Mouse (Mus musculus): ENCODE results near the gene Zmynd8. TPM values are rescaled to one million over a fixed set of nuclear protein-coding genes. Genes with fewer than 3 reads are reported as not detected.

The Zmynd8 gene
- polyA plus RNA-seq, 1 experiment from 2014 or later: 45.3 TPM

DNA sequence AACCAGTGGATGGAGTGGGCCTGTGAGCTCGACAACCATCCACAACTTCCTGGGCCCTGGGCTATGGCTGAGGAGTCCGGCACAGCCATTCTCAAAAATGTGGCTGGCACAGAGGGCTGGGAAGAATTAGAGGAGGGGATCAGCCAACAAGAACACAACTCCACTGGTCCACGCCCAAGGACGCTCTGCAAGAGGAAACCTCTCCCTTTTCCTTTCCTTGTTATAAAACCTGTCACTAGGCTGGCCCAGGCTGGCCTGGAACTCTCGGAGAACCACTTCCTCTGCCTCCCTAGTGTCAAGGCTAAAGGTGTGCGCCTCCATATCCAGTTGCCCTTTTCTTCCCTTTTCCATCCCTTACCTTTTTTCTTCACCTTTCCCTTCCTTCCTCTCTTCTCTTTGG lies 55.5 kb downstream of the Zmynd8 start:
- Histone ChIP-seq H3K36me3 (ENCODE audit: control insufficient read depth, insufficient read depth, low read length) (peaks cover 15% of the 10 kb centered on the region; the same call in 1 of the 2 replicates), H3K4me3 (replicated peaks; ENCODE audit: low read length) (no peak overlapping the region), H3K4me2 (ENCODE audit: low read depth, low read length) (no peak overlapping the region), H3K27ac (ENCODE audit: low read length) (no peak overlapping the region), H3K9ac (ENCODE audit: low read length) (no peak overlapping the region), H3K9me3 (replicated peaks; ENCODE audit: control insufficient read depth, low read length) (no peaks in the 10 kb centered on the region), H3K27me3 (ENCODE audit: control insufficient read depth, insufficient read depth, low read length) (no peaks in the 10 kb centered on the region), H3K4me1 (ENCODE audit: control insufficient read depth, insufficient read depth, low read length) (peaks cover 9% of the 10 kb centered on the region)
- 89% methylated on average over 6 of the region's 6 CpGs for WGBS
- ATAC-seq (ENCODE audit: insufficient read depth, low FRiP score): no peak

- Histone ChIP-seq H3K27me3 (ENCODE audit: control insufficient read depth, insufficient read depth, low read length) (no peaks in the 10 kb centered on the region), H3K4me1 (ENCODE audit: control insufficient read depth, insufficient read depth, low read length) (peaks cover 7% of the 10 kb centered on the region; the same call in 1 of the 2 replicates), H3K36me3 (ENCODE audit: control insufficient read depth, insufficient read depth, low read length) (peaks cover 22% of the 10 kb centered on the region; the same call in 1 of the 2 replicates), H3K9me3 (replicated peaks; ENCODE audit: control insufficient read depth, low read length) (no peaks in the 10 kb centered on the region), H3K4me3 (replicated peaks; ENCODE audit: low read length) (no peak overlapping the region), H3K9ac (ENCODE audit: low read length) (no peak overlapping the region), H3K4me2 (ENCODE audit: low read depth, low read length) (no peak overlapping the region), H3K27ac (ENCODE audit: low read length) (peak overlapping the region; percentile 39; the same call in 1 of the 2 replicates)
- WGBS: 95% methylated on average over 10 of the region's 10 CpGs
- ATAC-seq (ENCODE audit: insufficient read depth, low FRiP score): no peak
Measured at GRCm38 (mm10) chr2:165842241-165842640, 56.6 kb downstream of the Zmynd8 start.

- 74% methylated on average over 6 of the region's 6 CpGs for WGBS
- peak; percentile 35; the same call in 1 of the 2 replicates for ATAC-seq (ENCODE audit: insufficient read depth, low FRiP score)
Measured at GRCm38 (mm10) chr2:165841805-165842204, 57.0 kb downstream of the Zmynd8 start.

GRCm38 (mm10) chr2:165840852-165841251 lies 58.0 kb downstream of the Zmynd8 start:
- no peaks in the 10 kb centered on the region for H3K27me3 ChIP-seq (ENCODE audit: control insufficient read depth, insufficient read depth, low read length)

More at GRCm38 (mm10) chr2:165841805-165842204, 57.0 kb downstream of the Zmynd8 start:
- Histone ChIP-seq H3K4me2 (ENCODE audit: low read depth, low read length) (no peak overlapping the region), H3K4me3 (replicated peaks; ENCODE audit: low read length) (no peak overlapping the region), H3K27ac (ENCODE audit: low read length) (peak overlapping the region; percentile 77), H3K36me3 (ENCODE audit: control insufficient read depth, insufficient read depth, low read length) (peaks cover 22% of the 10 kb centered on the region; the same call in 1 of the 2 replicates), H3K27me3 (ENCODE audit: control insufficient read depth, insufficient read depth, low read length) (no peaks in the 10 kb centered on the region), H3K9ac (ENCODE audit: low read length) (no peak overlapping the region), H3K9me3 (replicated peaks; ENCODE audit: control insufficient read depth, low read length) (no peaks in the 10 kb centered on the region), H3K4me1 (ENCODE audit: control insufficient read depth, insufficient read depth, low read length) (peaks cover 7% of the 10 kb centered on the region; the same call in 1 of the 2 replicates)

GRCm38 (mm10) chr2:165839317-165839652 lies 59.5 kb downstream of the Zmynd8 start:
- Histone ChIP-seq H3K4me1 (ENCODE audit: control insufficient read depth, insufficient read depth, low read length) (peaks cover 7% of the 10 kb centered on the region; the same call in 1 of the 2 replicates), H3K9me3 (replicated peaks; ENCODE audit: control insufficient read depth, low read length) (no peaks in the 10 kb centered on the region), H3K9ac (ENCODE audit: low read length) (no peak overlapping the region), H3K4me3 (replicated peaks; ENCODE audit: low read length) (no peak overlapping the region), H3K27ac (ENCODE audit: low read length) (no peak overlapping the region), H3K36me3 (ENCODE audit: control insufficient read depth, insufficient read depth, low read length) (peaks cover 24% of the 10 kb centered on the region; the same call in 1 of the 2 replicates), H3K27me3 (ENCODE audit: control insufficient read depth, insufficient read depth, low read length) (no peaks in the 10 kb centered on the region), H3K4me2 (ENCODE audit: low read depth, low read length) (no peak overlapping the region)
- WGBS: 62% methylated on average over 2 of the region's 2 CpGs
- ATAC-seq (ENCODE audit: insufficient read depth, low FRiP score): no peak

More at GRCm38 (mm10) chr2:165840852-165841251, 58.0 kb downstream of the Zmynd8 start:
- no peak for ATAC-seq (ENCODE audit: insufficient read depth, low FRiP score)
- Histone ChIP-seq H3K4me1 (ENCODE audit: control insufficient read depth, insufficient read depth, low read length) (peaks cover 7% of the 10 kb centered on the region; the same call in 1 of the 2 replicates), H3K36me3 (ENCODE audit: control insufficient read depth, insufficient read depth, low read length) (peaks cover 28% of the 10 kb centered on the region; the same call in 1 of the 2 replicates), H3K4me3 (replicated peaks; ENCODE audit: low read length) (no peak overlapping the region), H3K9me3 (replicated peaks; ENCODE audit: control insufficient read depth, low read length) (no peaks in the 10 kb centered on the region), H3K4me2 (ENCODE audit: low read depth, low read length) (no peak overlapping the region), H3K9ac (ENCODE audit: low read length) (no peak overlapping the region), H3K27ac (ENCODE audit: low read length) (peak overlapping the region; percentile 26; the same call in 1 of the 2 replicates)
- WGBS: 83% methylated on average over 7 of the region's 7 CpGs

DNA sequence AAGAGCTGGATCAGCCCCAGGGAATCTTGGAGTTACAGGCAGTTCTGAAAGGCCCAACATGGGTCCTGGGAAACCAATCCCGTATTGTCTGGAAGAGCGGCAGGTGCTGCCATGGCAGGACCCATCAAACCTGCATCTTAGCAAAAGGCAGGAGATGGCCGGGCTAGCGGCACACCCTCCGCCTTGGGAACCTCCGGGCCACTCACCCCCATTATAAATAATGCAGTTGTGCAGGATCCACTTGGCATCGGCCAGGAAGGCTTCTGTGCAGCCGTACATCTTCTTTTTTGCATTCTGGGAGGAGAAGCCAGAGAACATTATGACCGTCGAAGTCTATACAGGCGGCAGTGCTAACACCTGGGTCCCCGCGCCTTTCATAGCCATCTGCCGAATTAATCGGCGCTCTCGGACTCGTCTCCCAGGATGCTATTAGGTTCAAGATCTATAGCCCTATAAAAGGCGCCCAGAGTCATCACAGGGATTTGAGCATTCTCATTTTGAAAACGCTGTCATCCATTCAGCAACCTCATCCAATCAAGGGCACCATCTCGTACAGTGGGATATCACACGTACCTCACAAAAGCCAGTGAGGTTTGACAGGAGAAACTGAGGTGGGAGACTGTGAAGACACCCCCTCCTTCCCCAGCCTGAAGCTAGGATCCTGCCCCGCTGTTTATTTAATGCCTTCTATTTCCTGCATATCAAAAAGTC lies 60.1 kb downstream of the Zmynd8 start:
- Histone ChIP-seq H3K27ac (ENCODE audit: low read length) (no peak overlapping the region), H3K9me3 (replicated peaks; ENCODE audit: control insufficient read depth, low read length) (no peaks in the 10 kb centered on the region), H3K9ac (ENCODE audit: low read length) (no peak overlapping the region), H3K4me3 (replicated peaks; ENCODE audit: low read length) (no peak overlapping the region), H3K27me3 (ENCODE audit: control insufficient read depth, insufficient read depth, low read length) (no peaks in the 10 kb centered on the region), H3K4me2 (ENCODE audit: low read depth, low read length) (no peak overlapping the region), H3K4me1 (ENCODE audit: control insufficient read depth, insufficient read depth, low read length) (peaks cover 7% of the 10 kb centered on the region; the same call in 1 of the 2 replicates), H3K36me3 (ENCODE audit: control insufficient read depth, insufficient read depth, low read length) (peaks cover 22% of the 10 kb centered on the region; the same call in 1 of the 2 replicates)
- no peak for ATAC-seq (ENCODE audit: insufficient read depth, low FRiP score)
- 88% methylated on average over 23 of the region's 23 CpGs for WGBS

DNA sequence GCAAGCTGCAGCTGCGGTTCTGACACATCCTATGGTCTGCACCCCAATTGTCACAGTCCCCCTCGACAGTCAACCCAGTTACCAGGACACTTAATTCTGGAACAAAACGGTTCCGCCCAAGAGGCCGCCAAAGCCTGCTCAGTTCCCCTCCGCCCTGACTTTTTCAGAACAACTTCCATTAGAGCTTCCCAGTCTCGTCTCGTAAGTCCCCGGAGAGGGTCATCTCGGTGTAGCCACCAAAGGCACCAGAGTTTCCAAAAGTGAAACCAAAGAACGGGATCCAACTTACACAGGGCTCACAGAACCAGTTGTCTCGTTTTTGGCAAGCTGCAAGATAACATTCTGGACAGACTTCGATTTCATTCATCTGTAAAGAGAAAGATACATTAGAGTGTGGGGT lies 64.2 kb downstream of the Zmynd8 start:
- no peaks in the 10 kb centered on the region for H3K9me3 ChIP-seq (replicated peaks; ENCODE audit: control insufficient read depth, low read length)
- no peak overlapping the region for H3K27ac ChIP-seq (ENCODE audit: low read length)
- ATAC-seq (ENCODE audit: insufficient read depth, low FRiP score): no peak
- H3K27me3 ChIP-seq (ENCODE audit: control insufficient read depth, insufficient read depth, low read length): no peaks in the 10 kb centered on the region
- H3K4me3 ChIP-seq (replicated peaks; ENCODE audit: low read length): no peak overlapping the region
- peaks cover 12% of the 10 kb centered on the region; the same call in 1 of the 2 replicates for H3K4me1 ChIP-seq (ENCODE audit: control insufficient read depth, insufficient read depth, low read length)
- H3K36me3 ChIP-seq (ENCODE audit: control insufficient read depth, insufficient read depth, low read length): peaks cover 25% of the 10 kb centered on the region; the same call in 1 of the 2 replicates
- 86% methylated on average over 13 of the region's 13 CpGs for WGBS
- no peak overlapping the region for H3K9ac ChIP-seq (ENCODE audit: low read length)
- H3K4me2 ChIP-seq (ENCODE audit: low read depth, low read length): no peak overlapping the region

- Histone ChIP-seq H3K4me2 (ENCODE audit: low read depth, low read length) (no peak overlapping the region), H3K9ac (ENCODE audit: low read length) (no peak overlapping the region), H3K36me3 (ENCODE audit: control insufficient read depth, insufficient read depth, low read length) (peaks cover 28% of the 10 kb centered on the region; the same call in 1 of the 2 replicates), H3K9me3 (replicated peaks; ENCODE audit: control insufficient read depth, low read length) (no peaks in the 10 kb centered on the region), H3K4me3 (replicated peaks; ENCODE audit: low read length) (no peak overlapping the region), H3K27me3 (ENCODE audit: control insufficient read depth, insufficient read depth, low read length) (no peaks in the 10 kb centered on the region), H3K4me1 (ENCODE audit: control insufficient read depth, insufficient read depth, low read length) (peaks cover 6% of the 10 kb centered on the region; the same call in 1 of the 2 replicates), H3K27ac (ENCODE audit: low read length) (peak overlapping the region; percentile 77)
- peak; percentile 28; the same call in 1 of the 2 replicates for ATAC-seq (ENCODE audit: insufficient read depth, low FRiP score)
- whole genome bisulfite sequencing: 56% methylated on average over 9 of the region's 9 CpGs
Measured at GRCm38 (mm10) chr2:165833468-165833867, 65.3 kb downstream of the Zmynd8 start.

DNA sequence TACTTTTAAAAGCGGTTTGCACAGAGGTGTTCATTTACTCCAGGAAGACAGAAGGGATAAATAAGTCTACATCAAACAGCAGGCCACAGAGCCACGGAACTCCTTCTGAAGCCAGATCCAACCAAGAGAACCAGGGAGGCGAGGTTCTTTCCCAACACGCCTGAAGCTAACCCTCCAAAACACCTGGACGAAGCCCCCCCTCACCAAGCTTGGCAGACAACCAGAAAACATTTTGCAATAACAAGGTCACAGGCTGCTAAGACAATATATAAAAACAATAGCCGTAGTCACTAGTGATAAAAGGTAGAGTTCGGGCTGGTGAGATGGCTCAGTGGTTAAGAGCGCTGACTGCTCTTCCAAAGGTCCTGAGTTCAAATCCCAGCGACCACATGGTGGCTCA lies 66.1 kb downstream of the Zmynd8 start:
- no peaks in the 10 kb centered on the region for H3K9me3 ChIP-seq (replicated peaks; ENCODE audit: control insufficient read depth, low read length)
- peaks cover 6% of the 10 kb centered on the region; the same call in 1 of the 2 replicates for H3K4me1 ChIP-seq (ENCODE audit: control insufficient read depth, insufficient read depth, low read length)
- peak overlapping the region; percentile 3; the same call in 1 of the 2 replicates for H3K9ac ChIP-seq (ENCODE audit: low read length)
- 70% methylated on average over 9 of the region's 9 CpGs for WGBS
- no peak overlapping the region for H3K4me2 ChIP-seq (ENCODE audit: low read depth, low read length)
- H3K36me3 ChIP-seq (ENCODE audit: control insufficient read depth, insufficient read depth, low read length): peaks cover 28% of the 10 kb centered on the region
- ATAC-seq (ENCODE audit: insufficient read depth, low FRiP score): no peak
- no peak overlapping the region for H3K4me3 ChIP-seq (replicated peaks; ENCODE audit: low read length)
- peak overlapping the region; percentile 77 for H3K27ac ChIP-seq (ENCODE audit: low read length)
- no peaks in the 10 kb centered on the region for H3K27me3 ChIP-seq (ENCODE audit: control insufficient read depth, insufficient read depth, low read length)
